Mouse (Mus musculus) neural tube, embryonic 14.5 days (tissue): ENCODE results near the gene Dner. TPM values are rescaled to one million over a fixed set of nuclear protein-coding genes. Genes with fewer than 3 reads are reported as not detected.

ENCODE experiments used
- ATAC-seq: fragments of 200-750 bp; cut with Nextera tagmentation; 2 replicates; pipeline ENCODE4 v1.8.0; 2017; ENCODE audit warnings: low read depth, mild to moderate bottlenecking, moderate TSS enrichment, moderate library complexity
- H3K27ac ChIP-seq: fragments of 300-500 bp; sonication (generic); 2 replicates; pipeline ENCODE4 v1.5.1; 2014; ENCODE audit warnings: low read depth, mild to moderate bottlenecking, control low read depth, low read length, moderate library complexity, mixed read lengths
- H3K27me3 ChIP-seq: fragments of 300-500 bp; sonication (generic); 2 replicates; pipeline ENCODE4 v1.6.1; 2014; ENCODE audit warnings: low read length; ENCODE audit not compliant: control insufficient read depth, insufficient read depth
- H3K36me3 ChIP-seq: fragments of 300-500 bp; sonication (generic); 2 replicates; pipeline ENCODE4 v1.6.1; 2014; ENCODE audit warnings: low read length, mixed read lengths; ENCODE audit not compliant: control insufficient read depth, insufficient read depth
- H3K4me1 ChIP-seq: fragments of 300-500 bp; sonication (generic); 2 replicates; pipeline ENCODE4 v1.6.1; 2014; ENCODE audit warnings: low read length; ENCODE audit not compliant: control insufficient read depth, insufficient read depth
- H3K4me2 ChIP-seq: fragments of 300-500 bp; sonication (generic); 2 replicates; pipeline ENCODE4 v1.6.1; 2014; ENCODE audit warnings: mild to moderate bottlenecking, low read depth, low read length, control low read depth
- H3K4me3 ChIP-seq: fragments of 300-500 bp; sonication (generic); 2 replicates; pipeline ENCODE4 v1.5.1; 2014; ENCODE audit warnings: low read depth, low read length, control low read depth, mixed read lengths
- H3K9ac ChIP-seq: fragments of 300-500 bp; sonication (generic); replicated peaks from 2 replicates; pipeline ENCODE4 v1.6.1; 2014; ENCODE audit warnings: low read depth, mild to moderate bottlenecking, control low read depth, low read length, mixed read lengths
- H3K9me3 ChIP-seq: fragments of 300-500 bp; sonication (generic); 2 replicates; pipeline ENCODE4 v1.6.1; 2016; ENCODE audit warnings: low read length; ENCODE audit not compliant: control insufficient read depth
- WGBS: fragments of 180-500 bp; shearing (Covaris S2); extraction: QIAGEN DNeasy Blood & Tissue Kit; methylation state at CpG from one replicate; pipeline ENCODE4 v1.1.7; 2014; 5-methylcytosine and 5-hydroxymethylcytosine counted together
- polyA plus RNA-seq: library from polyadenylated mRNA; unstranded; fragments of >200 nt; fragmentation: Nextera tagmentation; extraction: Ambion mirVana; gene quantifications from 2 replicates; pipeline ENCODE4 v1.2.1, GENCODE M21; 2014

The Dner gene
- polyA plus RNA-seq, 1 experiment from 2014 or later, result 342 TPM

DNA sequence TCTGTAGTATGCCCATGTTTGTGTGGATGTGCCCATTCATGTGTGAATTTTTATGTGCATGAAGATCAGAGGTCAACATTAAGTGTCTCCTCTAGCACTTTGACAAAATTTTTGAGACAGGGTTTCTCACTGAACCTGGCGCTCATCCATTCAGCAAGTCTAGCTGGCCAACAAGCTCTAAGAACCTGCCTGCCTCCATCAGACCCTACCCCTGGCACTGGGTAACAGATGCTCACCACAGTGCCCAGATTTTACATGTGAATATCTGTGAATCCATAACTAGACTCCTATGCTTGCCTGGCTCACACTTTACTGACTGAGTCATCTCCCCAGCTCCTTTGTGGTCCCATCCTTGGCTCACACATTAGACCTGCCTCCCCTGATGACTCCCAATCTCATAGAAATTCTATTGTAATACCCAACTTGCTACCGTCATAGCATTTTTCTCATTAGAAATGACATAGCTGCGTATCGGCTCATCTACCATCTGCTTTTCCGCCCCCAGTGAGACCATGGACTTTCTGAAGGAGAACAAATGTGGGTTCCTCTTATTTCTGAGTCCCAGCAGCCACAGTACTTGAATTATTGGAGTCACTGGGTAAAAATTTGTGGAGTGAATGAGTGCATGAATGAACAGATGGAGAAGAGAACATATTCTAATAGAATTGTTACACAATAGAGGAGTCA is 231.9 kb downstream of the Dner start:
- Histone ChIP-seq H3K9me3 (no peaks in the 10 kb centered on the region), H3K9ac (no peak overlapping the region), H3K27me3 (no peaks in the 10 kb centered on the region), H3K36me3 (no peaks in the 10 kb centered on the region), H3K4me3 (no peak overlapping the region), H3K27ac (no peak overlapping the region), H3K4me2 (no peak overlapping the region), H3K4me1 (no peaks in the 10 kb centered on the region)
- no peak; the same call in 1 of the 2 replicates for ATAC-seq
- WGBS, result 86% methylated on average over 5 of the region's 5 CpGs

DNA sequence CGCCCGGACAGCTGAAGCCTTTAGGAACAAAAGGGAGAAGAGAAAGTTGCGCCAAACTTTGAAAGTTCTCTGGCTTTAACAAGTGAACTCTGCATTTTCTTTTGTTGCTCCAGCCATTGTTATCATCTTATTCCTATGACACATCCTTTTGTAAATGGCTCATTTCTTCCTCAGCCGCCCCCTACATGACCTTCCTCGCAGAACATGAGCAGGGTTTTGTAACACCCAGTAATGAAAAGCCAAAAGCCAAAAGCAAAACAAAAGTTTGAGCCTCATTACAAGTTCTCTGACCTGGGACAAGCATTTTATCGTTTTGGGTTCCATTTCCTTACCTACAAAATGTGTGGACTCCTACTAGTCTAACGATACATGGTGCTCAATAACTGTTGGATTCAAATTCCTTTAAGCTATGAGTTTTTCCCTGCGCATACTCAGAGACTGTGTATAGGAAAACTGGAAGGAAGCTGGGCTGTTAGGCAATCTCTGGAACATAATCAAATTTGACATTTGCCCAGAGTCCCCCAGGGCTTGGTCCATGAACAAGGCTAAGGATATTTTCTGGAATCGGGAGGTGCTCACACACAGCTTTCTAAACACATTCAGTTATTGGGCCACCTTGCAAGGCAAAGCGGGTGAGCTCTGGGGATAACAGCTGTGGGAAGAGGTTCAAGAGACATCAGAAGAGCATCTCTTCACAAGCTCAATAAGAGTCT is 246.3 kb downstream of the Dner start:
- H3K27me3 ChIP-seq, result no peaks in the 10 kb centered on the region
- no peak overlapping the region for H3K4me3 ChIP-seq
- H3K9ac ChIP-seq, result no peak overlapping the region
- no peaks in the 10 kb centered on the region; the same call in 1 of the 2 replicates for H3K36me3 ChIP-seq
- H3K4me1 ChIP-seq, result no peaks in the 10 kb centered on the region
- no peak for ATAC-seq
- no peaks in the 10 kb centered on the region for H3K9me3 ChIP-seq
- WGBS, result 85% methylated on average over 10 of the region's 10 CpGs
- H3K27ac ChIP-seq, result no peak overlapping the region
- H3K4me2 ChIP-seq, result no peak overlapping the region

DNA sequence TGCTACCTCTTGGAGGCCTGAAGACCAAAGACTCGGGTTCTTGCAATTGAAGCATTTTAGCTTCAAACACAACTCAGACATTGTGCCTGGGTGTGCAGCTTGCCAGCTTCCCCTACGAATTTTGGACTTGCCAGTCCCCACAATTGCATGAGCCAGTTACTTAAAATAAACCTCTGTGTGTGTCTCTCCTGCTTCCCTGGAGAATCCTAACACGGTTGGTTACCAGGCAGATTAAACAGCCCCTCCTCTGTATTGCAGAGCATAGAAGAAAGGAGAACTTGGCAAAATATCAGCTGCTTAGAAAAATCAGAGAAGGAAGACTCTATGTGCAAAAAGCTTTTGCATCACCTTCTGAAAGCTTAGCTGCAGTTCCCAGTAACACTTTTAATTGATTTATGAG is 252.4 kb downstream of the Dner start:
- no peak for ATAC-seq
- Histone ChIP-seq H3K4me1 (peaks cover 6% of the 10 kb centered on the region), H3K27ac (no peak overlapping the region), H3K4me2 (no peak overlapping the region), H3K36me3 (peaks cover 3% of the 10 kb centered on the region; the same call in 1 of the 2 replicates), H3K4me3 (no peak overlapping the region), H3K9ac (no peak overlapping the region), H3K9me3 (no peaks in the 10 kb centered on the region), H3K27me3 (no peaks in the 10 kb centered on the region)
- WGBS, result 50% methylated on average over 3 of the region's 3 CpGs

DNA sequence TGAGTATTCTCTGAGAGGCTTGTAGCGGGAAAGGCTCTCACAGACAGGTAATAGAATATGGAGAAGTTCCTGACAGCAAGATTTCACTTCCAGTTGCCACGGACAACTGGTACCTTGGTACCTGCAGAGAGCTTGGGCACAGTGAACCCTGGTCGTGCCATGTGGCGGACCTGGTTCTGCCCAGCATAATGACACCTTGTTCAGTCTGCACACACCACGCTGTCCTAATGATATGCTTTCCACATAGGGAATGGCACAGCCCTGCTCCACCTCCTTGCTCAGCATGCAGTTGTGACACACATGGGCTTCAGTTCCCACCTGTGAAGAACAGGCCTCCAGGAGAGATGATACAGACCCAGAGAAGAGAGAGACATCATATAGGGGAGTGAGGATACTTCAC is 253.0 kb downstream of the Dner start:
- Histone ChIP-seq H3K4me1 (peaks cover 6% of the 10 kb centered on the region), H3K9me3 (no peaks in the 10 kb centered on the region), H3K27ac (no peak overlapping the region), H3K36me3 (peaks cover 3% of the 10 kb centered on the region; the same call in 1 of the 2 replicates), H3K9ac (no peak overlapping the region), H3K4me2 (no peak overlapping the region), H3K27me3 (no peaks in the 10 kb centered on the region), H3K4me3 (no peak overlapping the region)
- ATAC-seq, result no peak
- 89% methylated on average over 5 of the region's 5 CpGs for WGBS

DNA sequence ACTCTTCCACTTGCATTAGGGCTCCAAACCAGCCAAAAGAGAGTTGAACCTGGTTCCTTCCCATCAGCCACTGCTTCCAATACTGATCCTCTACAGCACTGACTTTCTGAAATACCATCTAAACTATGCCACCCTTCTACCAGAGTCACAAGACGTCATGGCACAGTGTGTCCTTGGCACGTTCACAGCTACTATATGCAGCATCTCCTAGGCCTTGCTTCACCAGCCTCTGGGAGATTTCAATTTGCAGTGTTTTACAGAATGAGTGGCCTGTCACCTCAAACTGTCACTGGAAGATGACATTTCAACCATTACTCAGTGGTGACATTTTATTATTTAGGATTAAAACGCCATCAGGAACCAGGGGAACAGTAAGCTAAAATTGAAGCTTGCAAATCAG is 254.6 kb downstream of the Dner start:
- Histone ChIP-seq H3K4me2 (no peak overlapping the region), H3K4me1 (peaks cover 6% of the 10 kb centered on the region), H3K27ac (no peak overlapping the region), H3K36me3 (peaks cover 3% of the 10 kb centered on the region; the same call in 1 of the 2 replicates), H3K9ac (no peak overlapping the region), H3K9me3 (no peaks in the 10 kb centered on the region), H3K4me3 (no peak overlapping the region), H3K27me3 (no peaks in the 10 kb centered on the region)
- no peak for ATAC-seq
- WGBS, result 72% methylated on average over 3 of the region's 3 CpGs

DNA sequence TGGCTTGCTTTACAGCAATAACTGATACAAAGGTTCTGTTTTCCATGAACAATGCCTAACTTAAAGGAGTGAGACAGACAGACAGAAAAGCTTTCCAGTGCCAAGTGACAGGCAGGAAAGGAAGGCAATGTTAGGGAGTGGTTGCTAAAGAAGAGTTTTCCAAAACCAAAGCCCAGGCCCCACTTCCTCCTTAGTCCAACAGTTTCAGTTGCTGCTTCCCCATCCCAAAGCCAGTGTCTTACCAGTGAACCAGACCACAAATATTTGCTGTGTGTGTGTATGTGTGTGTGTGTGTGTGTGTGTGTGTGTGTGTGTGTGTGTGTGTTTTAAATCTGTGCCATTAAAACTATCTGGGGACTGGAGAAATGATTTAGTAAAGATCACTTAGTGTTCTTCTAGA is 258.5 kb downstream of the Dner start:
- ATAC-seq, result no peak
- Histone ChIP-seq H3K9me3 (no peaks in the 10 kb centered on the region), H3K9ac (no peak overlapping the region), H3K27me3 (no peaks in the 10 kb centered on the region), H3K27ac (no peak overlapping the region), H3K4me2 (no peak overlapping the region), H3K4me1 (no peaks in the 10 kb centered on the region), H3K4me3 (no peak overlapping the region), H3K36me3 (no peaks in the 10 kb centered on the region; the same call in 1 of the 2 replicates)

DNA sequence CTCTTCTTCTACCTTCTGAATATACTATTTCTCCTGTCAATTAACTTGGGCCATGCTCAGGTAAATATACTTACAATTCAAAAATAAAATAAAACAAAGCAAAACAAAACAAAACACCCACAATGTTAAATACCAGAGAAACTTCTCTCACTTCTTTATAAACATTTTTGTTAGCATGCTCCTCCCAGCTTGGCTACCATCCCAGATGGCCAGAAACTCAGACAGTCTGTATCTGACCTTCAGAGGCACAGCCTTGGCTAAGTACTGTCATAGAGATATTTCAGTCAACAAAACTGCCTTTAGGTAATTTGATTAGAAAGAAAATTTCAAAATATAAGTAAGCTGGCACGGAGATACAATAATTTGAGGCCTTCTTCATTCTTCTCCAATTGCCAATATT is 259.7 kb downstream of the Dner start:
- H3K9ac ChIP-seq, result no peak overlapping the region
- no peak for ATAC-seq
- H3K27ac ChIP-seq, result no peak overlapping the region
- 77% methylated on average over 1 of the region's 1 CpGs for WGBS
- H3K27me3 ChIP-seq, result no peaks in the 10 kb centered on the region
- no peak overlapping the region for H3K4me2 ChIP-seq
- H3K4me3 ChIP-seq, result no peak overlapping the region
- H3K4me1 ChIP-seq, result no peaks in the 10 kb centered on the region
- H3K36me3 ChIP-seq, result no peaks in the 10 kb centered on the region; the same call in 1 of the 2 replicates
- no peaks in the 10 kb centered on the region for H3K9me3 ChIP-seq

DNA sequence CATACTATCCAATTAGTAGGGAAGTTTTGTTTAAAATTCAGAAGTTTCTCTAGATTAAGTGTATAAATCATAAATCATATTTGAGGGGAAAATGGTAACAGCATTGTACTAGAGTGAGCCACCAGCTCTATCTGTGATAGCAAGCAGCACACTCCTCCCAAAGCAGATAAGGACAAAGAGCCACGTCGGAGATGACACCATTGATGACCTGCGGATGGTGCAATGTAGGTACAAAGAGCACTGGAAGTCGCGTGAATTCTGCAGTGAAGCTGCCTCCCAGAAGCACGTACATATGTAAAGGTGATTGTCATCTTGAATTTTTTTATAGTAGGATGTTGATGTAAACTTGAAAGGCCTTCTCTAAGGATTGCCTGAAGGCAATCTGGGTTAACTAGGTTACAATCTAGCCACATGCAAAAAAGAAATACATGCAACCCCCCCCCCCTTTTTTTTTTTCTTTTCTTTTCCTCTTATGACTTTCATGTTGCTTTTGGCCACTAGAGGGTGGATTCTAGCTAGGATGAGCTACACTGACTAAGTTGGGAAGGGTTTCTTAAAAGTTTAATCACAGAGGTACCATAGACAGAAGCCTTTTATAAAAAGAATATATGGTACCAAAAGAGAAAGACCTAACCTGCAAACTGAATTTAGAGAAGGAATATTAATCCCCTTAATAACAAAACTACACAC is 262.6 kb downstream of the Dner start:
- no peaks in the 10 kb centered on the region for H3K9me3 ChIP-seq
- ATAC-seq, result no peak
- no peaks in the 10 kb centered on the region for H3K36me3 ChIP-seq
- no peaks in the 10 kb centered on the region for H3K27me3 ChIP-seq
- H3K27ac ChIP-seq, result no peak overlapping the region
- H3K4me1 ChIP-seq, result no peaks in the 10 kb centered on the region
- WGBS, result 86% methylated on average over 6 of the region's 6 CpGs
- H3K9ac ChIP-seq, result no peak overlapping the region
- H3K4me2 ChIP-seq, result no peak overlapping the region
- H3K4me3 ChIP-seq, result no peak overlapping the region

DNA sequence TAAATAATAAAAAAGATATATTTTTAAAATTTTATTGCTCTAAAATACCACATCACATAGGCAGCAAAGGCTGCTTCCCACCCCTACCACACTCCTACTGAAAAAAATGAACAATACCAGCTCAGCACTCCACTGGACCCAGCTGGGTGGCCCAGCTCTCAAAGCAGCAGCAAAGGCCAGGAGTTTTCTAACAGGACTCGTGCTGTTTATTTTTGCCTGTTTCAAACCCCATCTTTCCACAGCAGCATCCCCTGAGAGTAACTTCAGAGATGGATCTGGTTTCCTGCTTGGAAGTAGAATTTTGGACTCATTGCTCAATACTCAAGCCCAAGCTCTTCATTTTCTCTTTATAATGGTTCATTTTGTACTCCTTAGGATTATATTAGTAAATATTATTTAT is 263.7 kb downstream of the Dner start:
- no peak overlapping the region for H3K27ac ChIP-seq
- H3K9ac ChIP-seq, result no peak overlapping the region
- H3K9me3 ChIP-seq, result no peaks in the 10 kb centered on the region
- no peaks in the 10 kb centered on the region for H3K4me1 ChIP-seq
- H3K4me2 ChIP-seq, result no peak overlapping the region
- ATAC-seq, result no peak
- WGBS, result 68% methylated on average over 1 of the region's 1 CpGs
- no peaks in the 10 kb centered on the region for H3K27me3 ChIP-seq
- H3K4me3 ChIP-seq, result no peak overlapping the region
- no peaks in the 10 kb centered on the region for H3K36me3 ChIP-seq
